Mouse (Mus musculus) forebrain, embryonic 10.5 days (tissue): ENCODE measurements around the gene Epn3. TPM values are rescaled to one million over a fixed set of nuclear protein-coding genes. Genes with fewer than 3 reads are reported as not detected.

Experiments used
- DNase-seq: peaks from one replicate; pipeline ENCODE4 v3.0.0-alpha.2; 2017; ENCODE audit warnings: low spot score; ENCODE audit errors: extremely low spot score
- H3K27ac ChIP-seq: fragments of 300-500 bp; sonication (generic); 2 replicates; pipeline ENCODE4 v1.5.1; 2016; ENCODE audit warnings: mild to moderate bottlenecking
- H3K27me3 ChIP-seq: fragments of 300-500 bp; sonication (generic); 2 replicates; pipeline ENCODE4 v1.6.1; 2016; ENCODE audit warnings: mild to moderate bottlenecking; ENCODE audit not compliant: poor library complexity, severe bottlenecking
- H3K36me3 ChIP-seq: fragments of 300-500 bp; sonication (generic); replicated peaks from 2 replicates; pipeline ENCODE4 v1.6.1; 2016; ENCODE audit warnings: mild to moderate bottlenecking, moderate library complexity
- H3K4me1 ChIP-seq: fragments of 300-500 bp; sonication (generic); 2 replicates; pipeline ENCODE4 v1.6.1; 2016
- H3K4me3 ChIP-seq: fragments of 300-500 bp; sonication (generic); 2 replicates; pipeline ENCODE4 v1.5.1; 2016; ENCODE audit warnings: mild to moderate bottlenecking, moderate library complexity
- H3K9me3 ChIP-seq: fragments of 300-500 bp; sonication (generic); 2 replicates; pipeline ENCODE4 v1.6.1; 2016; ENCODE audit warnings: mild to moderate bottlenecking, moderate library complexity
- WGBS: fragments of 180-500 bp; shearing (Covaris S2); methylation state at CpG from one replicate; pipeline ENCODE4 v1.1.7; 2016; 5-methylcytosine and 5-hydroxymethylcytosine counted together
- polyA plus RNA-seq: library from polyadenylated mRNA; unstranded; fragments of >200 nt; fragmentation: Nextera tagmentation; extraction: Ambion mirVana; gene quantifications from 2 replicates; pipeline ENCODE4 v1.2.1, GENCODE M21; 2016

The Epn3 gene
- polyA plus RNA-seq, 1 experiment from 2014 or later: 1.6 TPM

DNA sequence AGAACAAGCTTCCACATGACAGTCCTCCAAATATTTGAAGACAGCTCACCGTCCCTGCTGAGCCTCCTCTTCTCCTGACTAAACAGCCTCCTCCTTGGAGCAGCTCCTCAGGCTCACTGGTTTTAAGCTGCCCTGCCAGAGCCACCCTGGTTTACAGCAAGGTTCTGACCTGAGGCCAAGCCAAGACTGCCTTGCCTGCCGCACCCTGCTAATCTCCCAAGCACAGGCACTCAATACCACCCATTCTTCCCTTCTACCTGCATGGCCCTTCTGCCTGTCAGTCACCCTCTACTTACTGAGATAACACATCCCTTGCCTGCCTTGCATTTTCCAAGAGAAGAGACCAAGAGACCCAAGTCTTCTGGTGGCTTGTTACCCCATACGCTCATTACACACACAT is 43.4 kb downstream of the Epn3 start:
- 78% methylated on average over 3 of the region's 3 CpGs for WGBS
- no peak for DNase-seq
- H3K27ac ChIP-seq: peak overlapping the region; percentile 40; the same call in 1 of the 2 replicates
- no peak overlapping the region for H3K4me3 ChIP-seq
- peaks cover 54% of the 10 kb centered on the region for H3K4me1 ChIP-seq
- H3K27me3 ChIP-seq: peaks cover 10% of the 10 kb centered on the region; the same call in 1 of the 2 replicates
- no peaks in the 10 kb centered on the region for H3K9me3 ChIP-seq
- peaks cover 71% of the 10 kb centered on the region for H3K36me3 ChIP-seq

DNA sequence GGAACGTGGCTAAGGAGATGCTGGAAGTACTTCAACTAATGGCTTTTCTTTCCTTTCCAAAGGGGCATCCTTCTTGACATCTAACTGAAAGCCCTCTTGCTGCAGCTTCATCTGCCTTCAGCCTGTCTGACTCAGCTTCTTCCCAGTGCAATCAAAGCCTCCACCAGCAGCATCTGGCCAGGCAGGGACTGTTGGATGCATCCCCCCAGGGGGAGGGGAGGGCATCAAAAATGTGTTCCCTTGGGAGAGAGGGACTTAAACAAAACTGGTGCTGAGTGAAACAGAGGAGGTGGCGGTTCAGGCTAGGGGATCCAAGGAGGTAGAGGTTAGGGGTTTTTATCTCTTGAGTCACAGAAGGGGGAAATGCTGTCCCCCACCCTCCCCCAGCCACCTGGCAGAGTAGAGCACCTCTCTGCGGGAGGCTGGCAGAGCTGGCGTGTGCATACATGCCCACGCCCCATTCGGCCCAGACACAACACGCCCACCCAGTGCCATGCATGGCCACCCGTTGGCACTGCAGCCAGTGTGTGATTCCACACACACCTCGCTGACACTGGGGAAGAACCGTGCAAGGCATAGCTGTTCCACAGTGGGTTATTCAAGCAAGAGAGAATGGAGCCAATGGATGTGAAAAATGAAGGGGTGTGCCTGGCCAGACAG is 44.5 kb downstream of the Epn3 start:
- WGBS: 84% methylated on average over 10 of the region's 10 CpGs
- Histone ChIP-seq H3K27me3 (peaks cover 15% of the 10 kb centered on the region; the same call in 1 of the 2 replicates), H3K36me3 (peaks cover 67% of the 10 kb centered on the region), H3K4me1 (peaks cover 58% of the 10 kb centered on the region), H3K9me3 (no peaks in the 10 kb centered on the region), H3K4me3 (no peak overlapping the region), H3K27ac (0 out of 2 replicates have a peak overlapping the region, but pooled peaks have one; percentile 40)
- DNase-seq: no peak

DNA sequence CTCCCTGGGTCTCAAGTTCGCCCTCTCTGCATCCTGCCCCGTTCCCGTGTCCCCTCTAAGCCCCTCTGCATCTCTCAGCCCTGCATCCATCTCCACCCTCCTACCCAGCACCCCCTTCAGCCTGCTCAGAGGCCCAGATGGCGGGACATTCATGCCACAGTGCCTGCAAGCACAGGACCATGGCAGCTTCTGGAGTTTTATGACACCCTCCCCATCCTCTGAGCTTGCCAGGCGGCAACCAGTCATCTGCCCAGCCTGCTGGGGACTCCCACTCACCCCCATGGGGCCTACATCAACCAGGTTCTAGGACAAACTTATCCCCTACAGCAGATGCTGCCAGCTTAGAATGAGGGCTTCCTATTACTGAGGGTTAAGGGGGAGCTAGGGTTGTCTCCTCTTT is 45.0 kb downstream of the Epn3 start:
- Histone ChIP-seq H3K4me3 (no peak overlapping the region; the same call in 1 of the 2 replicates), H3K27ac (peak overlapping the region; percentile 40), H3K27me3 (peaks cover 16% of the 10 kb centered on the region; the same call in 1 of the 2 replicates), H3K4me1 (peaks cover 58% of the 10 kb centered on the region), H3K9me3 (no peaks in the 10 kb centered on the region), H3K36me3 (peaks cover 66% of the 10 kb centered on the region)
- WGBS: 71% methylated on average over 5 of the region's 5 CpGs
- no peak for DNase-seq

DNA sequence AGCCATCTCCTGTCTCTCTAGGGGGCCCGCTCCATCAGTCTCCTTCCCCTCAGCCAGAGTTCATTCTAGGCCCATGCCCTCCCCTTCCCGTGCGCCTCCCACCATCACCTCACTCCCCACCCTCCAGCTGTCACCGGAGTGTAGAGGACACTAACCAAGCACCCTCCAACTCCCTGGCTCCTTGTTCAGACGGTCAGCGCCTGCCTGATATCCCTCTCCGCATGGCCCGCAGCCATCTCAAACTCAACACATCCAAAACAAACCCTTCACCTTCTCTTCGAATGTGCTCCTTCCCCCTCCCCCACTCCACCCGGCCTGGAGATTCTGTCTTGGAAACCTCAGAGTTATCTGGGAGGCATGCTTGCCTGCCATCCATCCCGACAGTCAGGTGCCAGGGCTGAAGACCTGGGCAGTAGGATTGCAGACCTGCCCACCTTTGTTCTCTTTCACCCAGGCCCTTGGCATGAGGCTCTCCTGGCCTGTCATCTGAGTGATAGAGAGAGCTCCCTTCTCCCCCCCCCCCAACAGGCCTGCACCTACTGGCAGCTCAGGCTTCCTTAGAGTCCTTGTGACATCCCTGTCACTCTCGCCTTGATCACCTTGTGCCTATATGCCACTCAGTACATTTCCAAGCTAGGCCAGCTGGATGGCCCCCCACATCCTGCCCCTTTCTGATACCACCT is 48.5 kb downstream of the Epn3 start:
- 0 out of 2 replicates have a peak overlapping the region, but pooled peaks have one; percentile 30 for H3K27ac ChIP-seq
- 73% methylated on average over 12 of the region's 12 CpGs for WGBS

DNA sequence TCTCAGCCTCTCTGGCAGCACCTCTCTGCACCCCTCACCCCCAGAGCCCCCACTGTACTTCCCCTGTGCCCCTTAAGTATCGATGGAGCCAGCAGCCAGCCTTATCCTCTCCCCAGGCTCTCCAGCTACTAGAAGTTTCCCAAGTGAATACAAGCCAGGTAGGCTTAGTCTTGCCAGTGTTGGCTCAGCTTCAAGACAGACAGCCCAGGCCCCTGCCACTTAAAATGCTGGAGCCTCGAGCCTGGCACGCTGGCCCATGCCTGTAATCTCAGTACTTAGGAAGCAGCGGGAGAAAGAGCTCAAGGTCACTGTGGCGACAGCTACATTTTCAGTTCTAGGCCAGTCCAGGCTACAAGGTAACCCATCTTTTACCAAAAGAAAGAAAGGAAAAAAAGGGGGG is 49.9 kb downstream of the Epn3 start:
- Histone ChIP-seq H3K4me1 (peaks cover 63% of the 10 kb centered on the region), H3K27ac (peak overlapping the region; percentile 48), H3K36me3 (peaks cover 33% of the 10 kb centered on the region), H3K27me3 (peaks cover 16% of the 10 kb centered on the region; the same call in 1 of the 2 replicates), H3K4me3 (no peak overlapping the region), H3K9me3 (no peaks in the 10 kb centered on the region)
- no peak for DNase-seq
- WGBS: 63% methylated on average over 5 of the region's 5 CpGs

More for the DNA sequence above, 48.5 kb downstream of the Epn3 start:
- H3K4me1 ChIP-seq: peaks cover 57% of the 10 kb centered on the region
- H3K4me3 ChIP-seq: no peak overlapping the region
- no peaks in the 10 kb centered on the region for H3K9me3 ChIP-seq
- H3K36me3 ChIP-seq: peaks cover 45% of the 10 kb centered on the region
- DNase-seq: no peak
- H3K27me3 ChIP-seq: peaks cover 16% of the 10 kb centered on the region; the same call in 1 of the 2 replicates

DNA sequence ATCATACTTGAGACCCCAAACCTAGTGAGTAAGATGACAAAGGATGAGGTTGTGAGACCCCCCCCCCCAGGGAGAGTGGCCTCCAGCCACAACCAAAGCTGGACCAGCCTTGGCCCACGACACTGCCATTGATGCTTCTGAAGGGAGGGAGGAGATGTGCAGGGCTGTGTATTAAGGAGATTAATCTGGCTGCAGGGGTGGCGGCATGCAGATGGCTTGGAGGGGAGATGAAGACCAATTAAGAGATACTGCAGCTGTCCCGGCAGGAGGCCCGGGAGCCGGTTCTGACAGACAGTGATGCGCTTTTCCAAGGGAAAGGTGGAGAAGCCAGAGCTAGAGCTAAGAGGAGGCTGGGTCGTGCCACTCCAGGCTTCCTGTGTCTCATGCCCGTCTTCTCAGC is 50.5 kb downstream of the Epn3 start:
- Histone ChIP-seq H3K36me3 (peaks cover 27% of the 10 kb centered on the region), H3K4me1 (peaks cover 63% of the 10 kb centered on the region), H3K27ac (peak overlapping the region; percentile 48), H3K27me3 (peaks cover 11% of the 10 kb centered on the region; the same call in 1 of the 2 replicates), H3K4me3 (no peak overlapping the region), H3K9me3 (no peaks in the 10 kb centered on the region)
- WGBS: 31% methylated on average over 8 of the region's 8 CpGs
- DNase-seq: no peak

DNA sequence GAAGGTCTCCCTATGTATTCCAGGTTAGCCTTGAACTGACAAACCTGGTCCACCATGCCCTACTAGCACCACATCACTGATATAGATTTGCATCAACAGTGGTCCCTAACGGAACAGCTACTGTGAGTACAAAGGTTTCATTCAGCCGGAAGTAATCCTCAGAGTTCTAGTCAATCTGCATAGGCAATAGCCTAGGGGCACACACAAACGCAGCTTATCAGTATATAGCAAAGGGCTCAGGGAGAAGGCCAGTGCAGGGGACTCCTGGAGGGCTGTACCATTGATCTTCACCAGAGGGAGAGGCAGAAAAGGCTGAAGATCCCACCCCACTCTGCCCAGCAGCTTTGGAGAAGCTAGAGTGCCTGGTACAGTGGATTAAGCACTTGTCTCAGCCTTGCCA is 52.8 kb downstream of the Epn3 start:
- Histone ChIP-seq H3K27me3 (peaks cover 11% of the 10 kb centered on the region; the same call in 1 of the 2 replicates), H3K36me3 (peaks cover 38% of the 10 kb centered on the region), H3K4me3 (no peak overlapping the region), H3K27ac (peak overlapping the region; percentile 68), H3K4me1 (peaks cover 84% of the 10 kb centered on the region), H3K9me3 (no peaks in the 10 kb centered on the region)
- 8% methylated on average over 3 of the region's 3 CpGs for WGBS
- DNase-seq: peak; percentile 40

DNA sequence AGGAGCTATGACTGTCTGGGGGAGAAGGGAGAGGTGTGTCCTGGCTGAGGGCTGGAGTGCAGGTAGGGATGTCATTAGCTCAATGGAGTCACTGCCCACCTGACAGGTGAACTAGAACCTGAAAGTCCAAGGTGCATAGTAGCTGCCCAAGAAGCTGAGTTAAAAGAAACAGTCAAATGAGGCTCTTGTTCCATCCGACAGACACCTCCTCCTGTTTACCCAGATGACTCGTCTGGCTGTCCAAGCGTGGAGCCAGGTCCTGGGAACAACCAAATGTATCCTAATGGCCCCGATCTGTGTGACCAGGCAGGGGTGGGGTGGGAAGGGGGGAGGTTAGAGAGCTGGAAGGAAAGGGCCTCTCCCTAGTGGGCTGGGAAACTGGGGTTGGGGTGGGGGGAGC is 54.5 kb downstream of the Epn3 start:
- no peak for DNase-seq
- Histone ChIP-seq H3K27ac (0 out of 2 replicates have a peak overlapping the region, but pooled peaks have one; percentile 4), H3K27me3 (peaks cover 2% of the 10 kb centered on the region; the same call in 1 of the 2 replicates)

DNA sequence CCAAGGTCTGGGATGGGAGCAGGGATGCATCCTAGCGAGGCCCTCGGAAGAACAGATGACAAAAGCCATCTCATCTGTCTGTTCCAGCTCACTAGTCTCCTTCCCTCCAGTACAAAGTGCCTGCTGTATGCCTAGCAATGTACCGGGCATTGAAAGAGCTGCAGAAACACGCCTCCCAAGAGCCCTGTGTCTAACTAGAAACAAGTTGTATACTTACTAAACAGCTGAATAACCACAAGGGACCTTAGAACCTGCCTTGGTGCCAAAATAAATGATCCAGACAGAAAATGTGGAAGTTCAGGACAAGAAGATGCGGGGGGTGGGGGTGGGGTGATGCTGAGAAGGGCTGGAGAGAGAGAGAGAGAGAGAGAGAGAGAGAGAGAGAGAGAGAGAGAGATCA is 54.9 kb downstream of the Epn3 start:
- H3K4me3 ChIP-seq: no peak overlapping the region
- peaks cover 87% of the 10 kb centered on the region for H3K4me1 ChIP-seq
- no peak overlapping the region; the same call in 1 of the 2 replicates for H3K27ac ChIP-seq
- WGBS: 70% methylated on average over 5 of the region's 5 CpGs
- H3K9me3 ChIP-seq: no peaks in the 10 kb centered on the region
- no peak for DNase-seq
- H3K27me3 ChIP-seq: no peaks in the 10 kb centered on the region
- peaks cover 43% of the 10 kb centered on the region for H3K36me3 ChIP-seq

More for the DNA sequence above, 54.5 kb downstream of the Epn3 start:
- Histone ChIP-seq H3K9me3 (no peaks in the 10 kb centered on the region), H3K4me3 (no peak overlapping the region), H3K36me3 (peaks cover 40% of the 10 kb centered on the region), H3K4me1 (peaks cover 87% of the 10 kb centered on the region)
- 55% methylated on average over 4 of the region's 4 CpGs for WGBS

DNA sequence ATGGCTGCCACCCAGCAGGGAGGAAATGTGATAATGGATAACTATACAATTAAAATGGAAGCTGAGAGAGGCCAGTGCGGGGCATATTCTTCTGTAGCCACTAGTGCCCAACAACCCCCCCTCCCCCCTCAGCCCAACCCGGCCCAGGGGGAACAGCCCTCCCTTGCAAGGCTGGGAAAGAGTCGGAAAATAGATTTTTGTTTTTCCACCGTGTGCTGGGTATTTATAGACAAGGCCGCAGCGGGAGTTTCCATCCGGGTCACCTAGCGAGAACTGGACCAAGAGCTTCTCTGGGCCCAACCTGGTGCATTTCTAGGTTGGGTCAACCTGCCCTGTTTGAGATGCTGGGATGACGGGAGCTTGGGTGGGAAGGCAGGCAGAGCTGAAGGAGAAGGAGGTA is 58.0 kb downstream of the Epn3 start:
- Histone ChIP-seq H3K4me1 (peaks cover 91% of the 10 kb centered on the region), H3K27me3 (no peaks in the 10 kb centered on the region), H3K27ac (peak overlapping the region; percentile 74), H3K4me3 (no peak overlapping the region), H3K36me3 (peaks cover 50% of the 10 kb centered on the region), H3K9me3 (no peaks in the 10 kb centered on the region)
- 79% methylated on average over 9 of the region's 9 CpGs for WGBS
- no peak for DNase-seq

DNA sequence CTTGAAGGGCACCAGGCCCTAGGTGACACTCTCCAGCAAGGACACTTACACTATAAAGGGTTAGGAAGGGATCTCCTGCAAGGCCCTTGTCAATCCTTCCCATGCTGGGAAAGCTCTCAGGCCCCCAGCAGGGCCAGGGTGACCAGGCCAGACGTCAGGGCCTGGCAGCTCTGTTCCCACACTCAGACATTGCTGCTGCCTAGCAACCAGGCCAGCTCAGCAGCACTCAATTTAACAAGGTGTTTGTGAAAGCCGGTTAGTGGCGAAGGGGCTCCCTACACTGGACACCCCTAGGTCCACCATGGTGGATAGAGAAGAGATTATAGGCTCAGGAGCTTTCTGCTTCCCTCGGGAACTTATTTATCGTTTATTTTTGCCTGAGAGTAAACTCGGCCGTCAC is 58.7 kb downstream of the Epn3 start:
- H3K27ac ChIP-seq: peak overlapping the region; percentile 74
- peak; percentile 42 for DNase-seq
- no peaks in the 10 kb centered on the region for H3K9me3 ChIP-seq
- H3K36me3 ChIP-seq: peaks cover 55% of the 10 kb centered on the region
- no peak overlapping the region for H3K4me3 ChIP-seq
- no peaks in the 10 kb centered on the region for H3K27me3 ChIP-seq
- 42% methylated on average over 7 of the region's 7 CpGs for WGBS
- peaks cover 85% of the 10 kb centered on the region for H3K4me1 ChIP-seq

DNA sequence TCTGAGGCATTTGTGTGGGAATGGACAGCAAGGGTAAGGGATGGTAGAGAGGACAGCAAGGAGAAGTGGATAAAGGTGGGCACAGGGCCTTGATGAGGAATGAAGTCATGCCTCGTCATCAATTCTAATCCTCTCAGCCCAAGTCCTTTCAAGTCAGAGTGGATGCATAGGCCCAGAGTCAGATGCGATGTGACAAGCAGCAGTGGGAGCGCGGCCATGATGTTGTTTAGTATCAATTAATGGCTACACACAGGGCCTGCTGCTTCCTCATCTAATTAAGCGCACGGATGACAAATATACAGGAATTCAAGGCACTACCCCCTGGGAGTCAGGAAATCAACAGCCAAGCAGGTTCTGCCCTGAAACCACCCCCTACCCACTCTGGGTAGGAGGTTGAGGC is 59.4 kb downstream of the Epn3 start:
- Histone ChIP-seq H3K9me3 (no peaks in the 10 kb centered on the region), H3K4me1 (peaks cover 78% of the 10 kb centered on the region), H3K27me3 (peaks cover 6% of the 10 kb centered on the region; the same call in 1 of the 2 replicates), H3K4me3 (no peak overlapping the region), H3K27ac (peak overlapping the region; percentile 74), H3K36me3 (peaks cover 55% of the 10 kb centered on the region)
- no peak for DNase-seq
- 75% methylated on average over 6 of the region's 6 CpGs for WGBS
